Mouse (Mus musculus): ENCODE results near the gene Olfr458. TPM values are rescaled to one million over a fixed set of nuclear protein-coding genes. Genes with fewer than 3 reads are reported as not detected.
A peak's percentile ranks its signal among the peaks of the same experiment; 100 is the strongest.
"Not testable (repeated sequence)": the region's sequence is repeated elsewhere in the genome, so short reads cannot be mapped to it uniquely, and the experiment has no call there.

Gene Olfr458
- total RNA-seq (2021), result not detected
- long read RNA-seq, experiment 1, result 0 reads
- long read RNA-seq, experiment 2, result 0 reads

DNA sequence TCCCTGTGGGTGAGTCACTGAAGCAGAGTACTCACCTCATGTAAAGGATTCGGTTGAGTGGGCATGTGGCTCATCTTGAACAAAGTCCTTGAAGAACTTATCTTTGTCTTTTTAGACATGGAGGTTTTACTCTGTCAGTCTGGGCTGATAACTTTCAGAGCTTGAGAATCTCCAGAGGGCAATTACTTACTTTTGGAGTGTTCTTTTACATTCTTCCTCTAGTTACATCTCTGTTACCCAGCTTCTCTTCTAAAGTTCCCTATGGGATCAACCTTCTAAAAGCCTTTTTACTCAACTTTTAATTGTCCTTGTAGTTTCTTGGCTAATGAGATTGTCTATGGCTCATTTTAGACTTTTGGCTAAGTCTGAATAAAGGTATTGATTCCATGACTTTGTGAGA, at the start of gene Olfr458:
Olfr458 (minus strand) TSS at position 101 of the 400 bp plus-strand sequence.
- DNase-seq, result no peak

DNA sequence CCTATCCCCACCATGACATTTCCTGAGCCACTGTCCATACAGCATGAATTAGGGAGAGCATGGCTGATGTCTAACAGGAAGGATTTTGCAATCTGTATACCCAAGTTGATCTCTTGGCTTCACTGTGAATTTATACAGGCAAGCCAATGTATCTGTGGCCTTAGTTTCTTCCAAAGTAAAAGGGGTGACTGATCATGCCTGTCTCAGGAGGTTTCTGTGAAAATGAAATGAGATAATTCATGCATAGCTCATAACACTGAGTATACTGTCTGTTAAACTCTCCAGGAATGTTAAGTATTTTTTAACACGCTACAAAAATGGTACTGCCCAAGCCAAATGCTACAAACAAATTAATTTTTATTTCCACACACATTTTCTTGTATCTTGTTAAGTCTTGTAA, 48.5 kb upstream of the Olfr458 start:
- no peak for DNase-seq

DNA sequence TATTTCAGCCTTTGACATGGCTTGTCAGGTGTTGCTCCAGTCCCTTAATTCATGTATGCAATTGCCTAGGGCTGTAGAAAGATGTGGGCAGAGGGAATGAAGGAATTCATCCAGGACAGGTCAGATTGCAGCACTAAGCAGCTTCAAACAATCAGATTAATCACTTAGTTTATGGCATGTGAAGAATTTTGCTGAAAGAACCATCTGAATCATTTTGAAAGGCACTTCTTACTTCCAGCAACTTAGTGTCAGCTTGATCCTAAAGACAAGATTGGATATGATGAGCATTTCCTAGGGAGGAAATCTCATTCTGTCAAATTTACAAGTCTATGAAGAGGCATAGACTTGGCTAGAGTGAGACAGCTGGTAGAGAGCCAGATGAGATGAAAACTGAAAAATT, 44.3 kb upstream of the Olfr458 start:
- DNase-seq, result no peak

DNA sequence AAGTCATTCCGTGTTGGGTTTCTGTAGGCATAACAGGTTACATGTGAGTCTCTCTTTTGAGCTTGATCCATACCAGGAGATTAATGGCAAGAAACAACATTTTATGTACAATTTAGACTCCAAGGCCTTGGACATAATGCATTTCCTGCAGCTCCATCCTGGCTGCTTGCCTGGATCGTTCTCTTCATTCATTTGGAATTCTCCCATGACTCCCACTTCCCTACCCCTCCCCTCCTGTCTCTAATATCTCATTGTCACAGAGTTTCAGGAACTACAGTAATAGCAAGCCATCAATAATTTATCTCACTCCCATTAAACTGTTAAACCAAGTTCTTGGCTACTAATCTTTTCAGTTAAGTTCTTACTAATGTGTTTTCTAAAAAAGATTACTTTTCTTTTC, 38.5 kb upstream of the Olfr458 start:
- DNase-seq, result peak in 1 of 2 experiments; percentile 30

DNA sequence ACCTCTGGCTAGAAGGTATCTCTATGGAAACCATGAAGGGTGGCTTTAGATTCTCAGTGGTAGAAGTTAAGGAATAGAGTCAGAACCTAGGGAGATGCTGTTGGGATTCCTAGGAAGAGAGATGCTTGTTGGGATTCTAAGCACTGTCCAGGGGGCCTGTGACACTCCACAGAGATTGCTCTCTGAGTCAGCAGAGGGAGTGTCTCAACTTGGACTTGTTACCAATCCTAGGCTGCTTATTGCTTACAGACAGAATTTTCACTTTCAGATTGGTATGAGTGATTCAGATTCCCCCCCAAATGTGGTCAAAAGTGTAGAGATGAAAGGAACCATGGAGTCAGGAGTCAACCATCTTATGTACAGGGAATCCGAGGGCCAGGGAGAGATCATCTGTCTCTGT, 24.7 kb upstream of the Olfr458 start:
- no peak for DNase-seq

DNA sequence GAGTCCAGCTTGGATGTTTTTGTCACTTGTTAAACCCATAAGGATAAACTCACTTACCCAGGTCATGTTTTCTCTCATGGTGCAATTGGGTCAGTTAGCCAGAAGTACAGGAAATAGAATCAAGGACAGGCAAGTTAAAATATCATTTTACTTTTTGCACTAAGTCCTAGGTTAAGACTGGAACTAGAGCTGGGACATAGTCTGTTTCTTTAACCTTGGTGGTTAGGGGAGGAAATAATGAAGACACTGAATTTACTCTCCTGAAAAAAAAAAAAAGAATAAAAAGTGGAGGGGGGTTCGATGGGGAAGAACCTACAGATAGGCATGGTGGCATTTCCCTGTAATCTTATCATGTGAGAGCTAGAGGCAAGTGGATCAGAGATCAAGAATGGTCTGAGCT, 22.1 kb upstream of the Olfr458 start, which contains the start of gene Olfr456:
Olfr456 (minus strand) TSS at position 101 of the 400 bp plus-strand sequence.
- no peak for DNase-seq

DNA sequence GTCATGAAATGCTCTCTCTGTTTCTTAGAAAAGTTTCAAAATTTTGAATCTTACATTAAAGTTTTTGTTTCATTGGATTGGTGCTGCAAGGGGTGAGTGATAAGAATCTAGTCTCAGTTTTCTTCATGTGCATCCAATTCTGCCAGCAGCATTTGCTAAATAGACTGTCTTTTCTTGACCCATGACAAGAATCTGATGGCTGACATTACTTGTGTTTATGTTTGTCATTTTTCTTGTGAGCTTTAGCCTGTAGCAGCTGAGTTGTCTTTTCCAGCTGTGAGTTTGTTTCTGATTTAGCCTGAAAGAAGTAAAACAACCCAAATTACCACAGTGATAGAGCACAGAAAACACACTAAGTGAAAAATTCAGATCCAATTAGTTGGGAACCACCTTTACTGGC, 19.6 kb upstream of the Olfr458 start:
- no peak for DNase-seq

DNA sequence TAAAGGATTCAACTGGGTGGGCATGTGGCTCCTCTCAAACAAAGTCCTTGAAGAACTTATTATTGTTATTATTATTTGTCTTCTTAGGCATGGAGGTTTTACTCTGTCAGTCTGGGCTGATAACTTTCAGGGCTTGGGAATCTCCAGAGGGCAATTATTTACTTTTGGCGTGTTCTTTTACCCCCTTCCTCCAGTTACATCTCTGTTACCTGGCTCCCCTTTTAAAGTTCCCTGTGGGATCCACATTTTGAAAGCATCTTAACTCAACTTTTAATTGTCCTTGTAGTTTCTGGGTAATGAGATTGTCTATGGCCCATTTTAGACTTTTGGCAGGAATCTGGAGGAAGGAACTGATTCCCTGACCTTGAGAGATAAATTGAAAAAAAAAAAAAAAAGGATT, 11.2 kb upstream of the Olfr458 start, which contains the start of gene Olfr457:
Olfr457 (minus strand) TSS at position 101 of the 400 bp plus-strand sequence.
- no peak for DNase-seq

DNA sequence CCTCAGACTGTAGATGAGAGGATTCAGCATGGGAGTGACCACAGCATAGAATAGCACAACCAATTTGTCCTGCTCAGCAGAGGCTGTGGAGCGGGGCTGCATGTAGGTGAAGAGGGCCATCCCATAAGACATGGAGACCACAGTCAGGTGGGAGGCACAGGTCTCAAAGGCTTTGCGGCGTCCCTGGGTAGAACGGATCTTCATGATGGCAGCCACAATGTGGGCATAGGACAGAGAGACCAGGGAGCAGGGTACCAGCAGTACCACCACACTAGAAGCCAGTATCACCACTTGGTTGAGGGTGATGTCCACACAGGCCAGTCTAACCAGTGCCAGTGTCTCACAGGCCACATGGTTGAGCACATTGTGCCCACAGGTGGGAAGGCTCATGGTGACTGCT, 6.3 kb upstream of the Olfr458 start:
- DNase-seq, result not testable (repeated sequence)

DNA sequence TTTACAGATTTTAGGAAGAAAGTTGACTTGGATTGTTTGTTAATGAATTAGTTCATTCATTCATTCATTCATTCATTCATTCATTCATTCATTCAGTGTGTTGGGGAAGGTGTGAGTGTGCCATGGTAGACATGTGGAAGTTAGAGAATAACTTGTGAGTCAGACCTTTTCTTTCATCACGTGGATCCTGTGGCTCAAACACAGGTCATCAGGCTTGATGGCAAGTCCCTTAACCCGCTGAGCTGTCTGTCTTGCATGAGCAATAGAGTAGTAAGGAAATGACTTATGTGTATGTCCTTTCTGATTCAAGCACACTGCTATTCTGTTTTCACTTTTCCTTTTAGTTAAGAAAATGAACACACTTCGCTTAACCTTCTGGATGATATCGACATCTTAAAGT, 5.5 kb upstream of the Olfr458 start:
- DNase-seq, result peak; percentile 3 to 7

DNA sequence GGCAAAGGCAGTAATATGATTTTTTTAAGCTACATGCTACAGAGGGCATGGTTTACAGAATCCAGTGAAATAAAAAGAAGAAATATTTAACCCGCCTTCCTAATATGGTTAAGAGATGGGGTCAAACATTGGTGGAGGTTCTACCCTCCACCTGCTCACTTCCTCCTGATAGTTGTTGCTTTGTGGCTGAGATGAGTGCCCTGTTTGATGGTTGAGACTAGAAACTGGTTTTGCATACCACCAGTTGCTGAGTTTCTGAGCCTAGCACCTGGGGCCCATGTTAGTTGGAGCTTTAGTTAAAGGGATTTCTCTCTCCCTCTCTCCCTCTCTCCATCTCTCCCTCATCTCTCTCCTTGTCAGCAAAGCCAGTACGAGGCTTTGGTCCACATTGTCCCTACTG, 17.6 kb downstream of the Olfr458 start:
- no peak for DNase-seq

DNA sequence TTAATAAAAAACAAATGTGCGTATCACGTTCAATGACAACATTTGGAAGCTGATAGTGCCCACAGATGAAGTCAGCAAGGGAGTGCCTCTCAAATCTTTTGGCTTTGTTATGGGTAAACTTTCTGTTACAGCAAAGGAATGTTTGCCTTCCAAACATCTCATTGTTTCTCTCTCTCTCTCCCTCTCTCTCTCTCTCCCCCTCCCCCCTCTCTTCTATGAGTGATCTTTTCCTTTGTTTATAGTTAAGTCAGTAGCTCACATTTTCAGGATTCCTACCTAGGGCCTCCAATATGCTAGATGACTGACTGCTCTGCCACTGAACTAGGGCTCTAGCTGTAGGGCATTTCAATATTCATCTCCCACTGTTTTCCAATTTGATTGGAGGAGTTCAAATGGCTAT, 20.5 kb downstream of the Olfr458 start:
- DNase-seq, result no peak

DNA sequence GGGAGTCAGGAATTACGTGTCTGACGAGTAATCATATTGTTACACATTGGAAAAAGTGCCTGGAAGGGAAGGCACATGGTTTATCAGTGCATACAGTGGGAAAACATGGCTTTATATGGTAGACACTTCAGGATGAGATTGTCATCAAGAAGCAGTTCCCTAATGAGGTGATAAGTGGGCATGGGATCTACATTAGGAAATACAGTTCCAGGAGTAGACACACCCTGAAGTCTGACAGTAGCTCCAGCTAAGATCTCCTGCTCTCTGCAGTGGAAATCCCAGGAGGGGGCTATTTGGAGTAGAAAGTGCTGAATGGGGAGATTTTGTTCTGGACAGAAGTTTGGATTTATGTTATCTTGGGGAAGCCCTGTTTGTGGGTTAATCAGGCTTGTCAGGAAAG, 23.6 kb downstream of the Olfr458 start:
- no peak for DNase-seq

DNA sequence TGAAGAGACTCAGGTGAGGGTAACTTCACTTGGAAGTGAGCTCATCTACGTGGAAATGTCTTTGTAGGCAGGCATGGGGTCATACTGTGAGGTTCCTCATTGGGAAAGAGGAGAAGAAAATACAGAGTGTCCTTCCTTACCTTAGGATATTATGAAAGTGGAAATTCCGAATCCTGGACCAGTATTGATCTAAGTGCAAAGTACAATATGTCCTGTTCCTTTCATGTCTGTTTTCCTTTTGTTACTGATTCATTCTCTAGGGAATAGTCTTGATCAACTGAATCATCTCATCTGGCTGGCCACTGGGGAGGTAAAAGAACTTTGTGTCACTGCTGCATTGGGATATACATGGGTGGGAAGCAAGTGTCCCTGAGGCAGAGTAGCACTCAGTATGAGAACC, 29.5 kb downstream of the Olfr458 start:
- DNase-seq, result no peak

DNA sequence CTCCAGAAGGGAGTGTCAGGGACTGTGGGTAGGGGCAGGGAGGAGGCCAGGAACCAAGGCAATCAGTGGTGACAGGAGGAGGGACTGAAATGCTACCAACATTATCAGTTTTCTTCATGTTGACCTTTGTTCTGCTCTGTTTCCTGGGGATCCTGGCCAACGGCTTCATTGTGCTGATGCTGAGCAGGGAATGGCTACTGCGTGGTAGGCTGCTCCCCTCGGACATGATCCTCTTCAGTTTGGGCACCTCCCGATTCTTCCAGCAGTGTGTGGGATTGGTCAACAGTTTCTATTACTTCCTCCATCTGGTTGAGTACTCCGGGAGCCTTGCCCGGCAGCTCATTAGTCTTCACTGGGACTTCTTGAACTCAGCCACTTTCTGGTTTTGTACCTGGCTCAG, 30.6 kb downstream of the Olfr458 start, which contains the start of gene Tas2r126:
Tas2r126 (plus strand) TSS at position 90 of the 400 bp plus-strand sequence.
- DNase-seq, result no peak

DNA sequence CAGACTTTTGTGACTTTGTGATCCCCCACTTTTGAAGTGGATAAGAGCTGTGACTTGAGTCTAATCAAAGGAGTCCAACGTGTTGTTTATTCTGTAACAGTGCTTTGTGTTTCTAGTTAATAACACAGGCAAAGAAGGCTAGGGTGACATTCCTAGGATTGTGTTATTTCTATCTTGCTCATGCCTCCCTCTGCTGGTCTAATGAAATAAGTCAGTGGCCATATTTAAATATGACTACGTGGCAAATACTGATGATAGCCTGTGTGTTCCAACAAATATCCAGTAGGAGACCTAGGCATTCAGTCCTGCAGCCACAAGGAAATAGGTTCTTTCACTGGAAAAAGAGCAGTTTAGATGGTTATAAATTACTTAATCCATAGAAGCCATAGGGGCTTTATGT, 31.4 kb downstream of the Olfr458 start:
- DNase-seq, result peak in 1 of 2 experiments; percentile 15

DNA sequence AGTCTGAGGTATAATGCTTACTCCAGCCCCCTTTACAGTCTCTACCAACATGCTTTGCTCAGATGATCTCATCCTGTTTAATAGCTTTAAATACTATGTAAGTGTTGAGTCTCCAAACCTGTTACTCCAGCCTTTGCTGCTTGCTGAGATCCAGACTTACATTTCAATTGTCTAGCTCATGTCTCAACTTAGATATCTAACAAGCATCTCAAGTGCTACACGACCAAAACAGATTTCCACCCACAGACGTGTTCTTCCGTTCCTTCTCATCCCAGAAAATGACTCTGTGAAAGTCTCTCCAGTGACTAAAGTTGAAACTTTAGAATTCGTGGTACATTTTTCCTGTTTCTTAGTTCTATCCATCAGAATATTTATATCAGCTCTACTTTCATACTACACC, 38.7 kb downstream of the Olfr458 start:
- DNase-seq, result no peak

DNA sequence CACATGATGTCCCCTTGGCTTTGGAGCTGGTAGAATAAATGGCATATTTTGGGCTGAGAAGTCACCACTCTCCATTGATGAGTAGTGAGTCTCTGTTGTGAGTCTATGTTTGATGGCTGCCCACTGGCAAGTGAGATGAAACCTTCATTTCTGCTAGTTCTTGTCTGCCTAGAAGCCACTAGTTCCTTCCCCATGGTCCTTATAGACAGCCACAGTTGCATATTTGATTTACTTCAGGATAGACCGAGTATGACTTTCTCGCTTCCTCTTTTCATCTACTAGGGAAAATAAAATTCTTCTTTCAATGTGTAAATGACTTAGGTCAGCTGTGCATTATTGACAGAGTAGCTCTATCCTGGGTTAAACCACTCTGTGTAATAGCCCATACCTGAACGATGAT, 40.5 kb downstream of the Olfr458 start:
- no peak for DNase-seq

DNA sequence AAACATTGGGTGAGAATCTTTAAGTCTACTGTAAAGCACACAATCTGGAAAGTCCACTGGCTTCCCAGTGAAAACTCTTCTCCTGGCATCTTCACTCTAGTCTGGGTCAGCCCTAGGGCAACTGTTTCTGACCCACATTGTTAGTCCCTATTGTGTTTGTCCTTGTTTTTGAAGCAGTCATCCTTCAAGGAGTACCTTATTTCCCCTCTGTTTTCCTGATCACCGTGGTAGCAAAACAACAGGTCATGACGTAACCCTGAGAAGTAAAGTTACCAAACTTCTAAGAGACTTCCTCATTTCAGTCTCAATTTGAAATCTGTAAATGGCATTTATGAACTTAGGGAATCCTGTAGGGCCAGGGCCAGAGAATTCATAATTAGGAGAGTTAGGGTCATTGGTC, 43.6 kb downstream of the Olfr458 start:
- DNase-seq, result no peak

DNA sequence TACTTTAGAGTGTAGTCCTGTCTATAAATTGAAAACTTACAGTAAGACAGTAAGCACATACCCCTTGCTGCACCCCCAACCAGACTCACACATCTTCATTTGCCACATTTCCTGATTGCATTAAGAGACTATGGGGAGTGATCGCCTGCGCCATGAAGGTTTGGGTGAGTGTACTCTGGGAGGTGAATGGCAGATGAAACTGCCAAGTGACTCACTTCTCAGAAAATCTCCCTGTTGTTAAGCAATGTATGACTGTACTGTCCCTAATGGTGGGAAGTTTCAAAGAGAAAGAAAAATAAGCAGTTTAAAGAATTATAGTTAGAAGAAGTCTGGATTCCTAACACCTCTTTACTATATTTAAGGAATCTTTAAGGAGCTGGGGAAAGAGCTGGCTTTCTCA, 45.6 kb downstream of the Olfr458 start:
- DNase-seq, result peak; percentile 23 to 38

Measured in adrenal gland, postnatal 36 days (tissue).